Mouse (Mus musculus) liver, embryonic 14.5 days (tissue): ENCODE results near the gene Acta2. TPM values are rescaled to one million over a fixed set of nuclear protein-coding genes. Genes with fewer than 3 reads are reported as not detected.

Experiments
- ATAC-seq: fragments of 200-750 bp; cut with Nextera tagmentation; 2 replicates; pipeline ENCODE4 v1.8.0; 2017; ENCODE audit warnings: moderate number of reproducible peaks, mild to moderate bottlenecking, moderate library complexity; ENCODE audit not compliant: insufficient read depth
- DNase-seq, 3 experiments: peaks; one replicate each; pipeline ENCODE4 v3.0.0-alpha.2; 2012 to 2013; ENCODE audit warnings: low read depth in 3 of 3, low spot score in 3 of 3
- H3K27ac ChIP-seq: fragments of 300-500 bp; sonication (generic); 2 replicates; pipeline ENCODE4 v1.5.1; 2014; ENCODE audit warnings: moderate library complexity, mild to moderate bottlenecking, control low read depth, inconsistent platforms
- H3K27me3 ChIP-seq: fragments of 300-500 bp; sonication (generic); 2 replicates; pipeline ENCODE4 v1.6.1; 2014; ENCODE audit warnings: mild to moderate bottlenecking, low read length, moderate library complexity; ENCODE audit not compliant: control insufficient read depth, insufficient read depth
- H3K36me3 ChIP-seq: fragments of 300-500 bp; sonication (generic); replicated peaks from 2 replicates; pipeline ENCODE4 v1.6.1; 2014; ENCODE audit warnings: low read depth; ENCODE audit not compliant: control insufficient read depth, insufficient read depth
- H3K4me1 ChIP-seq, 2 experiments: fragments of 200-500 bp in 1 of 2; fragments of 300-500 bp in 1 of 2; sonication (generic) in 1 of 2; replicated peaks; 2 replicates each; pipeline ENCODE4 v1.6.1; 2012 to 2014; ENCODE audit warnings: antibody characterized with exemption in 1 of 2, inconsistent platforms in 1 of 2, low read length in 1 of 2; ENCODE audit not compliant: control insufficient read depth in 2 of 2, insufficient read depth in 2 of 2
- H3K4me2 ChIP-seq: fragments of 300-500 bp; sonication (generic); 2 replicates; pipeline ENCODE4 v1.6.1; 2014; ENCODE audit warnings: low read depth, mild to moderate bottlenecking, control low read depth, moderate library complexity
- H3K4me3 ChIP-seq, 2 experiments: fragments of 200-500 bp in 1 of 2; fragments of 300-500 bp in 1 of 2; sonication (generic) in 1 of 2; 2 replicates each; pipeline ENCODE4 v1.5.1; 2012 to 2014; ENCODE audit warnings: low read depth in 2 of 2, low read length in 2 of 2, mild to moderate bottlenecking in 2 of 2, control low read depth in 1 of 2, inconsistent platforms in 1 of 2, moderate library complexity in 1 of 2; ENCODE audit not compliant: insufficient read depth in 1 of 2
- H3K9ac ChIP-seq: fragments of 300-500 bp; sonication (generic); replicated peaks from 2 replicates; pipeline ENCODE4 v1.6.1; 2014; ENCODE audit warnings: mild to moderate bottlenecking, control low read depth, moderate library complexity
- H3K9me3 ChIP-seq: fragments of 300-500 bp; sonication (generic); 2 replicates; pipeline ENCODE4 v1.6.1; 2016; ENCODE audit warnings: low read length, mixed read lengths; ENCODE audit not compliant: control insufficient read depth
- CTCF ChIP-seq: IDR thresholded peaks from 2 replicates; pipeline ENCODE4 v1.5.1; 2016; ENCODE audit warnings: antibody characterized with exemption, low read depth, control low read depth
- EP300 ChIP-seq: IDR thresholded peaks from 2 replicates; pipeline ENCODE4 v1.6.1; 2016; ENCODE audit warnings: antibody characterized with exemption, low read depth
- WGBS: fragments of 180-500 bp; shearing (Covaris S2); extraction: QIAGEN DNeasy Blood & Tissue Kit; methylation state at CpG from one replicate; pipeline ENCODE4 v1.1.7; 2014; ENCODE audit not compliant: insufficient replicate concordance; 5-methylcytosine and 5-hydroxymethylcytosine counted together
- polyA plus RNA-seq, 2 experiments: library from polyadenylated mRNA; depleted of rRNA in 1 of 2; stranded (reverse) in 1 of 2; unstranded in 1 of 2; fragments of >200 nt; fragmentation: Nextera tagmentation in 1 of 2; extraction: Ambion mirVana in 1 of 2; gene quantifications; 2 replicates each; pipeline versions ENCODE4 v1.2.1 to v1.2.3; 2012 to 2014

The Acta2 gene
- polyA plus RNA-seq, 2 experiments = 11.9 to 12.8 TPM

DNA sequence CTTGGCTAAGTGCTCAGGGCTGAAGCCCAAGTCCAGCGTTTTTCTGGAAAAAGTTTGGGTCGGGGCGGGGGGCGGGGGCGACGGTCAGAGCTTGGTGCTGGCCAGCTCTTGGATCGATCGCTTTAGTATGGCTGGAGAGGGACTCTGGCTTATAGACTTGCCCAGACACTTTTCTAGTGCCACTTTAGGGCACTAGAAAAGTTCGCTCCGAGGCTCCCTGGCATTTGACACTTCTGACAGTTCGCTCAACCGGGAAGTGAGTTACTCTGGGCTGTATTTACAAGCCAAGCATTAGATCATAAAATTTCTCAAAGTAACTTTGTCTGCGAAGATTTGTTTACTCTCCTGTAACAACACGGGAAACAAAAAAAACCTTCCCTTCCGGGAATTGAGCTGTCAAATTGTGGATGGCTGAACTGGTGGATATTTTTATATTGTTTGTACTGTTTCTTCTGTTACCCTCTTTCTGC lies 35.5 kb upstream of the Acta2 start:
- Histone ChIP-seq H3K27ac (no peak overlapping the region), H3K9ac (no peak overlapping the region)
- no peak for DNase-seq

DNA sequence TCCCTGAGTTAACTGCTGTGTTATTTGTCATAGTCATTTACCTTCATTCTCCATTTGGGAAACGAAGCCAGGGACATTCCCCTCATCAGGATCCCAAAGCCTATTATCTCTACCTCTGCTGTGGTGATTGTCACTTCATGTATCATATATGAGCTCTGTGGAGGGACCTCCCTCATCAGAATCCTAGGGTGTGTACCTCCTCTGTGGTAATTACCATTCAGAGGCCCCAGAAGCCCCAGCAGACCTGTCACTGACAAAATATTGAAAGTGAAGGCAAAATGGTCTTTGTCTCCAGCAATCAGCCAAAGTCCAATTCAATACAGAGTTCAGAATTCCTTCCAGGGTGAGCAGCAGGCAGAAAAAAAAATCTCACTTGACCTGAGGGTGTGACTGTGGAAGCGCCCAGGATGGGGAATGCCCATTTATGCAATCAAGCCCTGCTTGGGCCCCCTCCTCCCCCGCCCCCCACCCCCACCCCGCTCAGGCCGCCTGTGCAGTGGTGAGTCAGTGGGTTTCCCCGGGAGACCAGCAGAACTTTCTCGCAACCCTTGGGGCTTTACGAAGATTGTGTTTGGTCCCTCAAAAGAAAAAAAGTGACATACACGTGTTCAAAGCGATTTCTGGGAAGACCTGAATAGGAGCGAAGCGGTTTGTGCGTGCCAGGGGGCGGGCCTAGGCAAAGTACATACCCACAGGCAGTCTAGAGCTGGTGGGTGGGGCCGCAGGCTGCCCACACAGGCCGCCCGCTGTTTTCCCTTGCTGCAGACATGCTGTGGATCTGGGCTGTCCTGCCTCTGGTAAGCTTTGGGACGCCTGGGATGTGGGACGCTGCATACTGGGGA lies 34.8 kb upstream of the Acta2 start, which contains the start of gene Fas:
Gene Fas, plus strand, starts transcription at position 719 of the 842 bp plus-strand sequence.
- peak within 1 kb of the TSS; percentile 67 for H3K4me2 ChIP-seq
- DNase-seq = peak; percentile 13 to 46 (median 35)
- TF ChIP-seq EP300 (no peak), CTCF (no peak)
- H3K27ac ChIP-seq = no peak within 1 kb of the TSS
- H3K27me3 ChIP-seq = no peaks in the 10 kb centered on the region
- no peak within 1 kb of the TSS for H3K9ac ChIP-seq
- no peaks in the 10 kb centered on the region for H3K9me3 ChIP-seq
- peaks cover 0 to 3% of the 10 kb centered on the region in 2 experiments; a peak in 1 of 4 replicates for H3K4me1 ChIP-seq
- WGBS = 2% methylated on average over 18 of the region's 19 CpGs
- peak within 1 kb of the TSS; percentile 44 to 75 for H3K4me3 ChIP-seq
- H3K36me3 ChIP-seq = no peaks in the 10 kb centered on the region
- peak; percentile 76 for ATAC-seq

More for the DNA sequence above, 35.5 kb upstream of the Acta2 start:
- Histone ChIP-seq H3K4me1 (peaks cover 0 to 3% of the 10 kb centered on the region in 2 experiments; a peak in 1 of 4 replicates), H3K27me3 (no peaks in the 10 kb centered on the region), H3K9me3 (no peaks in the 10 kb centered on the region), H3K4me2 (peak overlapping the region; percentile 67), H3K4me3 (peak overlapping the region; percentile 44 to 75), H3K36me3 (no peaks in the 10 kb centered on the region)
- TF ChIP-seq CTCF (no peak), EP300 (no peak)
- WGBS = 4% methylated on average over 15 of the region's 15 CpGs
- no peak for ATAC-seq

DNA sequence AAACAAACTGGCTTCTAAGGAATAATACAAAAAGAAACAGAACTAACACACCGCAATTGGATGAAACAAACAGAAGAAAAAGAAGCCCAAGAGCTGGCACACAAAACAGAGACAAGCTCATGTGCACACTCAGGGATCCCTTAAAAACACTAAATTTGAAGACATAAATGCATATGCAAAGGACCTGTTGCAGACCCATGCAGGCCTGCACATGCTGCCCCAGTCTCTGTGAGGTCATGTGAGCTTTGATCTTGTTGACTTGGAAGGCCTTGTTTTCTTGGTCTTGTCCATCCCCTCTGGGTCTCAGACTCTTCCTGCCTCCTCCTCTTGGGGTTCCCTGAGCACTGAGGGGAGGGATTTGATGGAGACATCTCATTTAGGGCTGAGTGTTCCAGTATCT lies 33.3 kb upstream of the Acta2 start:
- H3K36me3 ChIP-seq = no peaks in the 10 kb centered on the region
- peaks cover 0 to 3% of the 10 kb centered on the region in 2 experiments; a peak in 1 of 4 replicates for H3K4me1 ChIP-seq
- no peak overlapping the region for H3K4me2 ChIP-seq
- no peaks in the 10 kb centered on the region for H3K27me3 ChIP-seq
- DNase-seq = no peak
- no peak overlapping the region for H3K4me3 ChIP-seq
- TF ChIP-seq EP300 = no peak
- no peak for TF ChIP-seq CTCF
- H3K9me3 ChIP-seq = no peaks in the 10 kb centered on the region
- 65% methylated on average over 1 of the region's 1 CpGs for WGBS
- H3K9ac ChIP-seq = no peak overlapping the region
- no peak overlapping the region for H3K27ac ChIP-seq
- ATAC-seq = no peak

DNA sequence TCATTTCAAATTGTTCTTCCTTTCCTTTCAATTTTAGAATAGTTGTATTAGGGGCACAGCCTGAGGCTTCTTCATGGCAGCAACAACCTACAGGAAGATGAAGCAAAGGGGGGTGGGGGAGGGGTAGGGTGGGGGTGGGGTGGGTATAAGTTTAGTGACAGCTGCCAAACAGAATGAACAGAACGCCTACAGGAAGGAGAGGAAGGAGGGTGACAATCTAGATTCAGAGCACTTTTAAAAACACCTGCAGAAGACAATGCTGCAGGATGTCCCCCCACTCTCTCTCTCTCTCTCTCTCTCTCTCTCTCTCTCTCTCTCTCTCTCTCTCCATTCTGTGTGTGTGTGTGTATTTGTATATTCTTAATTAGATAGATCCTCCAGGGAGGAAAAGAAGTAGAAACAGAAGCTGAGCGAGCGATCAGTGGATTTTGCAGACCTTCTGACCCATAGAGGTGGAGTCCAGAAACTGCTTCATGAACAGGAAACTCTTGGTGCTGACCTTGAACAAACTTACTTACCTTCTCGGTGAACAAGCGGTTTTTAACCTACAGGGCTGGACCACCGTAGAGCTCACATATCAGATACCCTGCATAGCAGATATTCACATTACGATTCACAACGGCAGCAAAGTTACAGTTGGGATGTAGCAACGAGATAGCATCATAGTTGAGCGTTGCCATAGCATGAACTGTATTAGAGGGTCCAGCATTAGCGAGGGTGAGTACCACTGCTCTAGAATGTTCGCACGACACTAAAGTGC lies 32.4 kb upstream of the Acta2 start:
- 0 out of 4 replicates have a peak, but pooled peaks cover 0 to 3% of the 10 kb centered on the region in 2 experiments for H3K4me1 ChIP-seq
- ATAC-seq = no peak
- H3K36me3 ChIP-seq = no peaks in the 10 kb centered on the region
- H3K27ac ChIP-seq = no peak overlapping the region
- no peak overlapping the region for H3K4me2 ChIP-seq
- H3K9me3 ChIP-seq = no peaks in the 10 kb centered on the region
- TF ChIP-seq EP300 (no peak), CTCF (no peak)
- no peak overlapping the region for H3K4me3 ChIP-seq
- H3K27me3 ChIP-seq = no peaks in the 10 kb centered on the region
- 32% methylated on average over 13 of the region's 13 CpGs for WGBS
- DNase-seq = no peak
- no peak overlapping the region for H3K9ac ChIP-seq

DNA sequence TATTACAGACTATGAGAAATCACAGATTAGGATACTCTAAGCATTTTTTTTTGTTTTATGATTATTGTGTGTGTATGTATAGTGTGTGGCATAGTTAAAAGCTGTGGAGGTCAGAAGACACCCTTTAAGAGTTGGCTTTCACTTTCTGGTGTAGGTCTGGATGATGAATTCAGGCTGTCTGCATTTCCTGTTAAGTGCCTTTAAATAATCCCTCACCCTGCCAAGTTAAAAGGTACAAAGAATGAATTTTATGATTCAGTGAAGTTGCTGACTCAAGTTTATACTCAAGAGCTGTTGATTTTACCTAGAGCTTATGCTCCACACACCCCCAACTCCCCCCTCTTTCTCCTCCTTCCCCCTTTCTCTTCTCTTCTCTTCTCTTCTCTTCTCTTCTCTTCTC lies 31.8 kb upstream of the Acta2 start:
- no peaks in the 10 kb centered on the region for H3K27me3 ChIP-seq
- no peak for TF ChIP-seq EP300
- no peak for TF ChIP-seq CTCF
- ATAC-seq (no peak), DNase-seq (no peak)
- H3K27ac ChIP-seq = no peak overlapping the region
- no peaks in the 10 kb centered on the region for H3K36me3 ChIP-seq
- no peak overlapping the region for H3K4me3 ChIP-seq
- no peaks in the 10 kb centered on the region for H3K9me3 ChIP-seq
- no peak overlapping the region for H3K9ac ChIP-seq
- 0 out of 4 replicates have a peak, but pooled peaks cover 0 to 3% of the 10 kb centered on the region in 2 experiments for H3K4me1 ChIP-seq
- no peak overlapping the region for H3K4me2 ChIP-seq
